In the genomic region with DNA sequence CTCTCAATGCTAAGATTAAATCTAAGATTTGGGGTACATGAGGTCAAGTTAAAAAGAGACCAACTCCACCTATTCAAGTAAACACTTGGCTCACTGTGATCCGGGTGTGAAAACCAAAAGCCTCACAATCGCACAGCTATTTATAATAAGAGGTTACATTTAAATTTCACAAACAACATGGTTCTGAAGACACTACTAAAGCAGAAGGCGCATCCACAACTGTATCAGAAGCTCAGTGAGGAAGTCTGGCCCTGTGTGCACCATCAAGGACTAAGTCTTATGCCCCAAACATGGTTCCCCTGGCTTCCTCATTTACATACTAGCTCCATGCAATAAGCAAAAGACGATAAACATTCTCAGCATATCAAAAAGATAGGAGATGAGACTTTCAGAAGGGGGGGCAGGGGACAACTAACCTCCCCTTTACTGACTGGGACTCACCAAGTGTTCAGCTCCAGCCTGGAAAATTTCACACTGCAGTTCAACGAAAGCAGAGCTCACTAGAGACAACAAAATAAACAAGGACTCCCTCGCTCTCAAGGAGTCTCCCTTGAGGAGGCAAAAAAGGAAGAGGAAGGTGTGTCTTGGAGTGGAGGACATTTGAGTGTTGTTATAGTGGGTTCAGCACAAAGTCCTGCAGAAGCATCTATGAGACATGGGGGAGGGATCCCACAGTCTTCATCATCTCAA, we compare ENCODE assay signal across 12 mouse cellular contexts.
"Had no signal": no experiment of that assay in that cellular context is flagged by ENCODE, and none has a peak within 500 bp of the region (broad histone marks: within the 10 kb centered on the region; RNA-seq: fewer than 3 reads in every experiment).

No protein-coding gene starts in this region.

- H3K36me3 ChIP-seq: limb, embryonic 13.5 days; midbrain, embryonic 12.5 days; stomach, embryonic 15.5 days had no signal

- H3K4me2 ChIP-seq: limb, embryonic 13.5 days; midbrain, embryonic 12.5 days; stomach, embryonic 15.5 days had no signal

- H3K4me3 ChIP-seq: limb, embryonic 13.5 days; midbrain, embryonic 12.5 days; stomach, embryonic 15.5 days had no signal

- H3K9me3 ChIP-seq: limb, embryonic 13.5 days; midbrain, embryonic 12.5 days; stomach, embryonic 15.5 days had no signal

- DNase-seq: kidney, postnatal 25 days; layer of hippocampus, adult 9-11 months; left cerebral cortex, postnatal 4 days; lung, adult 18-20 months; right cerebral cortex, postnatal 14 days; thymus, postnatal 4 days had no signal

- ATAC-seq: intestine, postnatal 0 days; midbrain, embryonic 16.5 days had no signal

- H3K27ac ChIP-seq: limb, embryonic 13.5 days; liver, embryonic 14.5 days; midbrain, embryonic 12.5 days; stomach, embryonic 15.5 days had no signal

- H3K27me3 ChIP-seq: limb, embryonic 13.5 days; midbrain, embryonic 12.5 days; stomach, embryonic 15.5 days had no signal

- H3K9ac ChIP-seq: limb, embryonic 13.5 days; liver, embryonic 14.5 days; midbrain, embryonic 12.5 days; stomach, embryonic 15.5 days had no signal
